Mouse (Mus musculus) MEL-GATA-1-ER (cell line): ENCODE measurements around the gene Gal3st3.

Experiments used
- DNase-seq: peaks from one replicate; pipeline ENCODE4 v3.0.0-alpha.2; 2012; ENCODE audit warnings: low read depth; ENCODE audit errors: extremely low read depth

Gal3st3 gene

DNA sequence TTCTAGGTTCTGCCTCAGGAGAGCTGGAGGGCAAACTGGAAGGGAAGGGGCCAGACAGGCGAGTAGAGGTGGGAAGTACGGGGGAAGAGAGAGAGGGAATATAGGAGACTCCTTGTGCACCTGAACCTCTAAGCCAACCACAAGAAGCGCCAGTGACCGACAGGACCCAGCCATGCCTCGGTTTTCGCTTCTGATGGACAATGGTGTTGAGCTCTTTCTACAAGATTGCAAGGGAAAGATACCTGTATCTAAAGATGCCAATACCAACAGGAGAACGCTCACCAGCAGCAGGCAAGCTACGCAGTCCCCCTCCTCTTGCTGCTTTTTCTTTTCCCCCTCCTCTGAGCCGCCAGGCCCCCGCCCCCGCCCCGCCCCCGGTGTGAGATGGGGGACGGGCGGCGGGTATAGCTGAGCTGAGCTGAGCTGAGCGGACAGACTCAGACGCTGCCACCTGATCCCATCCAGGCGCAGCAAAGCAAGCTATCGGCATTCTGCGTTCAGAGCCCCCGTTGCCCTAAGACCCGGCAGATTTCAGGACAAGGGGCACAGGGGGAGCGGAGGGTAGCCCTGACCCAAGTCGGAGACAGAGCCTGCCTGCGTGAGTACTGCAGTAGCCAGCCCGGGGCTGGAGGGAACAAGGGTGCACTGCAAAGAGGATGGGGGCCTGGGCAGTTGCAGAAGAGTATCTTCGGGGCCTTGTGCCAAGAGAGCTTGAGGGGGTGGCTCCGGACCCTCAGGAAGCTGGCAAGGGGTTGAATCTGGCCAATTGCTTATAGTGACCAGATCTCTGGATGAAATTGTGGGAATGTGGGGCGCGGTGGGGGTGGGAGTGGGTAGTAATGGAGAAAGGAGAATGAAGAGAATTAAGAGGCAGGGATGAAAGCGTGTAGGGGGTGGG lies at the start of gene Gal3st3:
TSS of gene Gal3st3 (plus strand) at position 429 of the 898 bp plus-strand sequence.
- no peak for DNase-seq

DNA sequence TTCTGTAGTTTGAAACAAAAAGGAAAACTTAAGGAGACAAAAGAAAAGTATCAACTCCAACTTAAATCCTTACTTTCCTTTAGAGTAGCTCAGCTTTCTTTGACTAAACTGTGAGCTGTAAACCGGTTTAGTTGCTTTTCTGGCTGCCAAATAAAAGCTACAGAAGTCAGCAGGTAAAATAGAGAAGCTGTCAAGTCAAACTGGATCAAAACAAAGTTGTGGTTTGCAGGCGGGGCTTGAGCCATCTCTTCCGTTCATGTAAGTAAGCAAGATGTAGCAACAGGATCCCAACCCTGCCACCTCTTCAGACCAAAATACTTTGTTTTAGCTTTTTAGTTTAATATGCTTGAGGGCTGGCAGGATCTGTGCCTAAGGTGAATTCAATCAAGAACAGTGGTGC lies 41.0 kb upstream of the Gal3st3 start:
- DNase-seq: peak; percentile 60

DNA sequence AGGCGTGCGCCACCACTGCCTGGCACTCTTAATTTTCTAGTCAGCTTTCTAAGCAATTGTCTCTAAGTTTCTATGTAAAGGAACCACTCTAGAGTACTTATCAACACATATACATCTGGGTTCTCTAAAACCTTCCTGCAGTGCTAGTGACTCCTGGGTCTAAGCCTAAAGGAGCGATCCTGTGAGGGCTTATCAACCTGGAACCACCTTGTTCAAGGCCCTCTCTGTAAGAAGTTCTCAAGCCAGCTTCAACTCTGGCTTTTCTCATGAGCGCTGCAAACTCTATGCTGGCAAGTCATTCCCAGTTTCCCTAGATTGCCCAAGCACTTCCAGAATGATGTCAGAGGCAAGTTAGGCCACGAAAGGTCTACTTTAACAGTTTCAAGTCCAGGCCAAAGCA lies 31.1 kb upstream of the Gal3st3 start:
- DNase-seq: peak; percentile 94

DNA sequence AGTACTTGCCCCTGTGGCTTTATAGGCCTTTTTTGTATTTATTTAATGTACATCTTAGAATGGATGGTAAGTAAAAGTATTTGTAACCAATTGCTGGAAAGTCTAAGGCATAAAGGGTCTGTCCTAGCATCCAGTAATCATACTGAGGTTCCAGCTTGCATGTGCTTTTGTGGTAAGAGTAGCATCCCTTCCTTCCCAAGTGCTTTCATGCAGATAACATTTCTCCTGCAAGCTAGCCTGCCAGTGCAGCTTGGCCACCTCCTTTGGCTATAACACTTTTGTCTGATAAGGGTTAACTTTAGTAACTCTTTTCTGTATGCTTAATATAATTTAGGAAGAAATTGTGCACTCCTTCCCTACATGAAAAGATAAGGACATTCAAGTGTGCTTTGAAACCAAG lies 30.1 kb upstream of the Gal3st3 start:
- peak; percentile 81 for DNase-seq

DNA sequence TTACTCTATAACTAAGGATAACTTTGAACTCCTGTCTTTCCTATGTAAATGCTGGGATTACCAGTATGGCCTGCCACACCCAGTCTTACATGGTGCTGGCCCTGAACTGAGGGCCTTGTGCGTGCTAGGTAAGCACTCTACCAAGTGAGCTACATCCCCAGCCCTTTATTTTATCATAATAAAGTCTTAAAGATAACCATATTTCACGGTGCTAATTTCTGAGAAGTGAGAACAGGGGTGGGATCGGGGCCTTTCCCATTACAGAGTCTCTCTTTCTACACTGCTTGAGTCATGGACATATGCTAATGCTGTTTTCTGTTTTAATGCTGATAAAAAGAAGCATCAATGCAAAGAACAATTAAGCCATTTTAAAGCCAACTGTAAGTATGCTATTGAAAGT lies 29.3 kb upstream of the Gal3st3 start:
- DNase-seq: peak; percentile 50

DNA sequence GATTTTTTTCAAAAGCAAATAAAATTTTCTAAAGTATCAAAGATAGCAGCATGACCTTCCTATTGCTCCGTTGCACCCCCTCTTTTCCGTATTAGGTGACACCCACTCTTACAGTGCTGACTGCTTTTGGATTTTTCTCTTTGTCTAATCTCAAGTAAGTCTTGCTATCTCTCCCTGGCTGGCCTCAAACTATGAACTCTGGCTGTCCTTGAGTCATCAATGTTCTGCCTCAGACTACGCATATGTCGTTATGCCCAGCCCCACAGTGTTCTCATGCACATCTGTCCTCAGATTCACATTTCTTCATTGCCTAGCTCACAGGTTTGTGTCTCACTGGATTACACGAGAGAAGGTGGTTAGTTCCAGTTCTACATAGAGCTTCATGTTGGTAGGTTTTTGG lies 28.7 kb upstream of the Gal3st3 start:
- no peak for DNase-seq

DNA sequence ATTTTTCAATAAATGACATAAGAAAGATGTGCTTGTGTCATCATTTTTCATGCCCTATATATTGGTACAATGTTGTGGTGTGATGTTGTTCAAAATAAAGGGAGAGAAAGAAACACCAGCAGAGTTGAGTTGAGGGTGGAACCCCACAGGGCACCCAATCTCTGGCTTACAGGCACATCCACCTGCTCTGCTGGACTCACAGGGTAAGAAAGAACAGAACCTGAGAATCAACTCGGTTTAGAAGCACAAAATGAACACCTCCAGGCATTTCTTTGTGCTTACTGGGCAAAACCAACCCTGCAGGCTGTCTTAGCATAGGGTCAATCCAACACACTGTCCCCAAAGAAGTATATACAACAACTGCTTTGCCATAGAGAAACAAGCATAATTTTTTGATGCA lies 26.7 kb upstream of the Gal3st3 start:
- DNase-seq: no peak

DNA sequence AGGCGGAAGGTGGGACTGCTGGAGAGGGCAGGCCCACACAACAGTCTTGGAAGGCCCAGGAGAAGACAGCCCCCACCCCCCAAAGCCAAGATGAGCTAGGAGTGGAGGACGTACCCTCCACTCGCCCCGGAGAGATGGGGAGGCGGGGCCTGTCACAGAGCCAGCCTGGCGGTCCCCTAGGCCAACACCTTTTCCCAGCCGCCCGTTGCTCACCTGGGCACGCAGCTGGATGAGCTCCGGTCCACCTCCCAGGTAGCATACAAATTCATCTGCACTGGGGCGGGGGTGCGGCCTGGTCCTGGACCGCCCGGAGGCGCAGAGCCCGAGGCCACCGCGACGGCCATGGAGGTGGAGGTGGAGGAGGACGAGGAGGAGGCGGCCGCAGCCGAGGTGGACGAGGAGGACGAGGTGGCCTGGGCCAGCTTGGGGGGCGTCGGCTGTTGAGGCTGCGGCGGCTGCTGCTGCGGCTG lies 25.8 kb upstream of the Gal3st3 start:
- DNase-seq: no peak

DNA sequence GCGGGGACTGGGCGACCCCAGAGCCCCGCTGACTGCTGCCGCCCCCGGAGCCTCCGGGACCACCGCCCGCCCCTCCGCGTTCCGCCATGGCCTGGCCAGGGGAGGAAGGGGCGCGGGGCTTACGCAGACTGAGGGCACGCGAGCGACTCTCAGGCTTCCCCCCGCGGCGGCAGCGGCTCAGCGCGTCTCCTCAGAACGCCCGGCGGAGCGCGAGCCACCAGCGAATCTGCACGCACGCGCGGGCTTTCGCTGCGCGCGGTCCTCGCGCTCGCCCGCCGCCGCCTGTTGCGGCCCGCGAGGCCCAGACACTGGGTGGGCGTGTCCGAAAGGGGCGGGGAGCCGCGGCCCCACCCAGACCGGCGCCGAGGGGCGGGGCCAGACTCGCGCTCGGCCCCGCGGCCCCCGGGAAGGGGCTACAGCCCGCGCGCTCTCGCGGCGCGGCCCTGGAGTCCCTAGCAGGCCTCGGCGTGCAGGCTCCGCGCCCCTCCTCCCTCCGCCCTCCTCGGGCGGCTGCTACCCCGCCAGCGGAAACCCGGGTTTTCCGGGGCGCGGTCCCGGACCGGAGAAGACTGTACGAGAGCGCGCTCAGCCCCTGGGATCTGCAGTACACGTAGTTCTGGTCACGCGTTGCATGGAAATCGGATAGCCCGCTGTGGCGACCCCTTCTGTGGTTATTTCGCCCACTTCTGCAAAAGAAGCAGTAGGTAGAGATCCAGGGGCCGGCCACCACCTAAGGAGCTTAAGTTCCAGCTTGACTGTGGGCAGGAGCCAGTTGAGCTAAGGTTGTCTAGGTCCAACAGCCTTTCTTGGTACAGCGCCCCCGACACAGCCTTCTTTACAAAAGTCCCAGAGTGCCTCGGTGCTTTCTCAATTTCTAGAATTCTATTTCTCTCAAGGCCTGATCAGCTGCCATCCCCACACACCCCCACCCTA lies 25.1 kb upstream of the Gal3st3 start, which contains the start of gene Pacs1:
TSS of gene Pacs1 (minus strand) at position 319 of the 933 bp plus-strand sequence.
- DNase-seq: peak; percentile 59

DNA sequence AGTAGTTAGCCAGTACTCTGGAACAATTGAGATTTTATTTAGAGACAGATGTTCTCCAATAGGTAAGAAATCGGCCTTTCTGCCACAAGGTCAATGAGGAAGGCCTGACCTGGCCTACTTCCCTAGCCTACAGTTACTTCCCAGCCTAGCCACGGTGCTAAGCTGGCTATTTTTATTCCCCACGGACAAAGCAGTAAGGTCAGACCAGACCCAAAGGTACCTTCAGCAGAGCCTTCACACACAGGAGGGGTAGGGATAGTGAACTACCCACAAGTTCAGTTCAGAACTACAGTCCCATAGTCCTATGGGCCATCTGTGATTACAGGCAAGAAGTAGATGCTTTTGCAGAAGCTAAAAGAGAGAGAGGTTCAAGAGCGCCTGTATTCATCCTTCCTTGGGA lies 24.2 kb upstream of the Gal3st3 start:
- no peak for DNase-seq

DNA sequence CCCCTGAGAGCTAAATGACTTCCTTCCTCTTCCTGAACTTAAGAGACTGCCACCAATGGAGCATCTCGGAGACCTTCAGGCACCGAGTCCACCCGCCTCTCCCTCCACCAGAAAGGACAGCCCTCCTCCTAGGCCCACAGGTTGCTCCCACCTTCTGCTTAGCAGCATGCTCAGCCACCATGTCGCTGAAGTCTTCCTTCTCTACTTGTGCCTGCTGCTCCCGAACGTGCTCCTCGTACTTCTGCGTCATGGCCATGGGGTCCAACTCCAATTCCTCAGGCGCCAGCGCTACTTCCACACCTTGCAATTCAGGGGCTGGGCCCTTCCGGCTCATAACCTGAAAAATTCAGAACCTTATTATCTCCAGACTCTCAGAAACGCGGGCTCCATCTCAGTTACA lies 23.5 kb upstream of the Gal3st3 start:
- no peak for DNase-seq

DNA sequence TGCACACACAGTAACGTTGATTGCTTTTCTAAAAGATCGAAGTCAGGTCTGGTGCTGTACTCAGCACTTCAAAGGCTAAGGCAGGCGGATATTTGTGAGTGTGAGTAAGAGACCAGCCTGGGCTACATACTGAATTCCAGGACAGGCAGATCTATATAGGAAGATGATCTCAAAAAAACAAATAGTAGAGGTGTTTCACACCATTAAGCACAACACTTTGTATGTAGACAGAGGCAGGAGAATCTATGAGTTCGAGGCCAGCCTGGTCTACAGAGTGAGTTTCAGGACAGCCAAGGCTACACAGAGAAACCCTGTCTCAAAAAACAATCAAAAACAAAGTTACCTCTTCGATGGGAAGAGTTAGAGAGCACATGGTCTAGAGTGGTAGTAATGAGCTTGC lies 22.4 kb upstream of the Gal3st3 start:
- DNase-seq: no peak

DNA sequence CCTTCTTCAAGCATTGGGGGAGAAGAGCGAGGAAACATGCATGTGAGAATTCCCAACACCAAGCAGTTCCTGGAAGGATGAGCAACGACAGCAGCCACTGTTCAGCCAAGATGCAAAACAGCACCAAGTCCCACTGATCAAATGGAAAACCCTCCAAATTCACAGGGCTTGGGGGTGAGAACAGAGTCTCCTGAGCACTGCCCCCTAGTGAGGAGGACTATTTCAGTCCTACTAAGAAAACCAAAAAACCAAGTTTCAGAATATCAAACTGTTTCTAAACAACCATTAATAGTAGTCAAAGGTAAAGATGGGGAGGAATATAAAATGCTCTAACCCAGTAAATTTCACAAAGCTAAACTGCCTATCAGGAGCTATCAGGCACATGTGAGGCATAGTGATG lies 21.6 kb upstream of the Gal3st3 start:
- DNase-seq: no peak

DNA sequence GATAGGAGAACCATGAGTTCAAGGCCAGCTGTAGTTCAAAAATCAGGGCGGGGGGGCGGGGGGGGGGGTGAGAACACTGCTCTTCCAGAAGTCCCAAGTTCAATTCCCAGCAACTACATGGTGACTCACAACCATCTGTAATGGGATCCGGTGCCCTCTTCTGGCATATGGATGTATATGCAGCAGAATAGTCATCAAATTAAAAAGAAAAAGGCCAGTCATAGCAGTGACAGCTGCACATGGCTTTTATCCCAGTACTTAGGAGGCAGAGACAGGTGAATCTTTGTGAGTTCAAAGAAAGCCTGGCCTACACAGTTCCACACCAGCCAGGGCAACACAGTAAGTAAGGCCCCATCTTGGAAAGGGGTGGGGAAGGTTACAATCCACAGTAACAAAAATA lies 21.0 kb upstream of the Gal3st3 start:
- no peak for DNase-seq

DNA sequence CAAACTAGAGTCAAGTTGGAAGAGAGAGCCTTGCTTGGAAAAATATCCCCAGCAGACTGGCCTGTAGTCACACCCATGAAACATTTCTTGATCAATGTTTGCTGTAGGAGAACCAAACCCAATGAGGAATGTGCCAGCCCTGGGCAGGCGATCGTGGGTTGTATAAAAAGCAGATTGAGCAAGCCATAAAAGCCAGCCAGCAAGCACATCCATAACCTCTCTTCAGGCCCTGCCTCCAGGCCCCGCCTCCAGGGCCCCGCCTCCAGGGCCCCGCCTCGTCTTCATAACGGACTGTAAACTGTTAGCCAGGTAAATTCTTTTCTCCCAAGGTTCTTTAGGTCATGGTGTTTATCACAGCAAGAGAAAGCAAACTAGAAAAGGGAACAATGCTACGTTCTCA lies 19.8 kb upstream of the Gal3st3 start:
- DNase-seq: no peak

DNA sequence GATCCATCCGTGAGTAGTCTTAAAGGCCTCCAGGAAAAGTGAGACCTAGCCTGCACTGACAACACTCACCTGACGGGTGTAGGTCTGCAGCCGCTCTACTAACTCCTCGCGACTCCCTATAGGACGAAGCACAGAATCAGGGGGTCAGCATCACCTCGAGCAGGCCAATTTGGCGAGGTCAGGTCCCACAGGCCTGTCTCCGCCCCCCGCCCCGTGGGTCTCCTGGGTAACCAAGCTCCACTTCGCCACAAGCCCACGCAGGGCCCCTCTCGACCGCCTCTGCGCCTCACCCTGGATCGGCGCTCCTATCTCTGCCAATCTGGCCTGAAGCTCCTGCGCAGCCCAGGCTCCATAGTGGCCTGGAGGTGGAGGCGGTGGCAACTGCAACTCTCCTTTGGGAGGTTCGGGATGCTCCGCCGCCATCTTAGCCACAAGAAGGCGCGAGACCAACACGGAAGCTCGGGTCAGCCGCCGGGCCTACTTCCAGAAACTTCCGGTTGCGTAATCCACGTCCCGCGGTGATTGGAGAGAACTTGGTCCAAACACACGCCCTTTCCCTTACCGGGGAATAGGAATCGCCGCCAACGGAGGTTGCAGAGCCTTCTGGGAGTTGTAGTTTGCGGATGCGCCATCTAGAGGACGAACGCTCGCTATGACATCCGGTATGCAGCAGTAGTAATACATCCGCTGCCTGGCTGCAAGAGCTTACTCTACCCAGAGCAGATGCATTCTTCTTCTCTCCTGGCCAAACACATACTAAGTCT lies 3.0 kb upstream of the Gal3st3 start, which contains the start of gene Sf3b2:
TSS of gene Sf3b2 (minus strand) at position 484 of the 764 bp plus-strand sequence.
- DNase-seq: peak; percentile 99

DNA sequence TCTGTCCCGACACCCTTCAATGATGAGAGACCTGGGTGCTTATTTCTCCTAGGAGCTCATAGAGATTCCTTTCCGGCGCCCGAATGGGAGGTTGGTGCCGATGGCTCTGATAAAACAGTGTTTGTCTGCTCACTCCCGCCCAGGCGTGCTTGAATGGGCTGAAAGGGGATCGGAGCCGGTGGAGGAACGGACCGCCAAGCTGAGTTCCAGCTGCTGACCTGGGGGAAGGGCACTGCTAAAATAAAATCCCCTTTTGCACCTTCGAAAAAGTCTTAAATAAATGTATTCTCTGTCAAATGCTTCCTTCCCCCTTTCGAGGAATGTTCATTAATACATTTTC lies 2.4 kb upstream of the Gal3st3 start:
- no peak for DNase-seq

DNA sequence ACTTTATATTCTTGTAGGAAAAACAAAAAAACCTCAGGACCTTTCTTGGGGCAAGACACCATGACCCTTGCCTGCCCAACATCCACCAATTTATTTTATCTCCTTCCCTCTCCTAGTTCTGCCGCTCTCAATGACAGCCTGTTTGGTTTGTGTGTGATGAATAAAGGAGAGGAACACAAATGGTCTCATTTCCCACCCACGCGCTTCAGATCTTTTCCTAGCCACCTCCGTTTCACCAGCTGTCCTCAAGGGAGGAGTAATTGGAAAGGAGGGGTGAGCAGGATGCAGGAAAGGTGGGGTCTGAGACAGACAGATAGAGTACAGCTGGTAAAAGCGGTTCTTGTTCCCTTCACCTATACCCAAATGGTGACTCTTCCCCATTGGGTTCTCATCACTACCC lies 1.5 kb upstream of the Gal3st3 start:
- no peak for DNase-seq

DNA sequence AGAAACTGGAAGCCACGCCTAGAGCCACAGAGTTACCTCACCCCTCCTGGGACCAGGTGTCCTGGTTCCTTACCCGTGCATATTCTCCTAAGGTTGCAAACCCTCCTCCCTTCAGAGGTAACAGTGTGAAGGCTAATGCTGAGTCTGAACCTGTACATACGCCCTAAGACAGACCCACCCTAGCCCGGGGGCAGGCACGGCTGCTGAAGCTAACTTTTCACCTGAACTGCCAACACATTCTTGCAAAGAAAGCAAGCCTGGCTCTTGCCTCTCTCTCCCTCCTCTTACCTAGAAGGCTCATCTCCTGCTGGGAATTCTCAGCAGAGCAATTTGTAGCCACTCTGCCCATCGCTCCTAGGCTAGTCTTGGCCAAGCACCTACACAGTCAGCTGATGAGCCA lies 2.5 kb downstream of the Gal3st3 start:
- DNase-seq: no peak

DNA sequence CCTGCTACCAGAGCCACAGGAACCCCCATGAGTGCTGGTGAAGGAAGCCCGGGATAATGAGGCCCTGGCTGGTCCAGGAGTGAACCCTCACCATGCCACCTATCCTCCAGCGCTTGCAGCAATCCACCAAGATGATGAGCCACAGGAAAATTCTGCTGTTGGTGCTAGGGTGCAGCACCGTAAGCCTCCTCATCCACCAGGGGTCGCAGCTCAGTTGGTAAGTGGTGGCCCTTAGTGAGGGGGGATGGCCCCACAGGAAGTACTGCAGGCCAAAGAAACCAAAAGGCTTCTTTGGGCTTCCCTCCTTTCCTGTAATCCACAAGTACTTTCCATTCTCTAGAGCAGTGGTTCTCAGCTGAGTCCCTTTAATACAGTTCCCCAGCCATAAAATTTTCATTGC lies 4.3 kb downstream of the Gal3st3 start:
- DNase-seq: peak; percentile 47

DNA sequence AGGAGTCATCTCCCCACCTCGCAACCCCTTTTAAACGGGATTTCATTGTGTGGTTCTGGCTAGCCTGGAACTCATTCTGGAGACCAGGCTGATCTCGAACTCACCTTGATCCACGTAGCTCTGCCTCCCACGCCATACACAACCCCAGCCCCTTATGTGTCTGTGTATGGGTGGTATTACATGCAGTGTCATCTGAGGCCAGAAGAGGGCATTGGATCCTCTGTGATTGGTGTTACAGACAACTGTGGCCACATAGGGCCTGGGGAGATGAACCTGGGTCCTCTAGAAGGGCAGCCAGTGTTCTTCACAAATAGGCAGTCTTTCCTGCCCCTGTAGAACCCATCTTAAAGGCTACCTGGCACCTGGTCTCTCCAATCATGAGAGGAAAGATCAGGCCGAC lies 8.1 kb downstream of the Gal3st3 start:
- no peak for DNase-seq
